Mouse (Mus musculus): ENCODE measurements around the gene Prkaca. TPM values are rescaled to one million over a fixed set of nuclear protein-coding genes. Genes with fewer than 3 reads are reported as not detected.

Prkaca gene
- total RNA-seq, 2 experiments from 2014 or later: 268 to 280 TPM

DNA sequence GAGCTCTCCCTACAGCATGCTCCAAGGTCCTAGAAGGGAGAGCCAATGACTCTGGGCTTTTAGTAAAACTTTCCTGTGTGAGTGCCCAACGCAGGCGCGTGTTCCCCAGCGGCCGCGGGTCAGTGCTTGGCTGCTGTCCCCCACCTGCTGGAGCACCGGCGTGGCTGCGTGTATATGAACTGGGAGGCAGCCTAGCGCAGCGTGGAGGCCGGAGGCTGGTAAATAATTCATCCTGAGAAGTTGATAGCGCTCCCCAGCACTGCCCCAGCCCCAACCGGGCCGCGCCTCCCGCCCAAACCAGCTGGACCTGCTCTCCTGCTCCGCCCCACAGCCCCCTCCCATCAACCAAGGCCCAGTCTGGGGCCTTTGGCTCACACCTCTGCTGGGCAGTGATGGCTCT lies 48.3 kb downstream of the Prkaca start, which contains the start of gene Palm3:
TSS of gene Palm3 (plus strand) at position 376 of the 400 bp plus-strand sequence.
- intact Hi-C loops (cut with DNase I): no loop called here
- DNase-seq (ENCODE audit: low spot score in 2 of 2): no peak

DNA sequence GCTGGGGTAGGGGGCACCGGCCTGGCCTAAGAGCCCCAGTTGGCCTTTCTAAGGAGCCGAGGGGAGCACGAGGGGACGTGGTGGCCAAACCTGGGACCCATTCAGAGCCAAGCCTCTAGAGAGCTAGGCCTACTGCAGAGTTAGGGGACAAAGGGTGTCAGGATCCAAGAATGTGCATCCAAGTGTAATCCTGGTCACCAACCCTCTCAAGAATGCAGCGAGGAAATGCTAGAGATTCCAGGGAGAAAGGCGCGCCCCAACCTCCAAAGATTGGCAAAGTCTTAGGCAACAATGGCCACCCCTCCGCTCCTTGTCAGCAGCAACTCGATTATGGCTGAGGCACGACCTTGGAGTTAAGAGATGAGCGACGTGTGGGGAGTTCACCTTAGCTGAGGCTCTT lies 48.8 kb downstream of the Prkaca start:
- intact Hi-C loops (cut with DNase I): no loop called here
- no peak for DNase-seq (ENCODE audit: low spot score in 2 of 2)

- intact Hi-C loops (cut with DNase I): no loop called here
- no peak for DNase-seq (ENCODE audit: low spot score in 2 of 2)
Measured at GRCm38 (mm10) chr8:84023085-84023484, 50.3 kb downstream of the Prkaca start.

GRCm38 (mm10) chr8:84023631-84024030 lies 50.8 kb downstream of the Prkaca start:
- no peak for DNase-seq (ENCODE audit: low spot score in 2 of 2)
- intact Hi-C loops (cut with DNase I): no loop called here

DNA sequence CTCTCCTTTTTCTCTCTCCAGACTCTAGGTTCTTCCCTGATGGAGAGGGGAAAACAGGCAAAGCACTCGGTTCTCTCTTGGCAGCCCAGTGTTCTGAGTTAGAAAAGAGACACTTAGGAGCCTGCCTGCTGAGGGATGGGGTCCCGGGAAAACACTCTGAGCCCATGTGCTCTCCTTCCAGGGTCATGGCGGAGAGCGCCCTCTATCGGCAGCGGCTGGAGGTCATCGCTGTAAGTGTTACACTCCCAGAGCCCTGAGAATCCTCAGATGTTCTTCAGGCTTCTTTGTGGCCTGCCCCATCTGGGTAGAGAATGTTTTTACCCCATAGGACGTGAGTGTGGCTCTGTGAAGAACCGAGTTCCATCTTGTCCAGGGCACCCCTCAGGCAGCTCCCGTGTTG lies 51.4 kb downstream of the Prkaca start:
- DNase-seq (ENCODE audit: low spot score in 2 of 2): peak in 1 of 2 experiments; percentile 33
- intact Hi-C loops (cut with DNase I): no loop called here

GRCm38 (mm10) chr8:84025863-84026262 lies 53.1 kb downstream of the Prkaca start:
- no peak for DNase-seq (ENCODE audit: low spot score in 2 of 2)
- intact Hi-C loops (cut with DNase I): no loop called here

- intact Hi-C loops (cut with DNase I): no loop called here
- no peak for DNase-seq (ENCODE audit: low spot score in 2 of 2)
Measured at GRCm38 (mm10) chr8:84027449-84027848, 54.7 kb downstream of the Prkaca start.

GRCm38 (mm10) chr8:84029272-84029671 lies 56.5 kb downstream of the Prkaca start:
- DNase-seq (ENCODE audit: low spot score in 2 of 2): no peak
- intact Hi-C loops (cut with DNase I): no loop called here

DNA sequence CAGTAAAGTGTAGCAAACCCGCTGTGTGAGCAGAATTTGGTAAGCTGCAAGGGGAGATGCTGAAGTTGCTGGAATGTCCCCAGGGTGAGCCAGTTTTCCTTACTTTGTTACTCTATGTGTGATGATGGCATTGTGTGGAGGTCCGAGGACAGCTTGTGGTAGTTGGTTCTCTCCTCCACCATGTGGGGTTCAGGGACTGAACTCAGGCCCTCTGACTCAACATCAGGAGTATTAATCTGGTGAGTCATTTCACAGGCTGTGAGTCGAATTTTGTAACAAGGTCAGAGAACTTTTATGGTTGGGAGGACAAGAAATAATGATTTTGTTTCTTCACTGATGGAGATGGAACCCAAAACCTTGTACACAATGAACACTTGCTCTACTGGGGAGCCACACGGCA lies 60.0 kb downstream of the Prkaca start:
- DNase-seq (ENCODE audit: low spot score in 2 of 2): no peak
- intact Hi-C loops (cut with DNase I): loop anchor here (10.0 kb wide), 1 partner anchor 322 kb away; no protein-coding TSS in a partner anchor

DNA sequence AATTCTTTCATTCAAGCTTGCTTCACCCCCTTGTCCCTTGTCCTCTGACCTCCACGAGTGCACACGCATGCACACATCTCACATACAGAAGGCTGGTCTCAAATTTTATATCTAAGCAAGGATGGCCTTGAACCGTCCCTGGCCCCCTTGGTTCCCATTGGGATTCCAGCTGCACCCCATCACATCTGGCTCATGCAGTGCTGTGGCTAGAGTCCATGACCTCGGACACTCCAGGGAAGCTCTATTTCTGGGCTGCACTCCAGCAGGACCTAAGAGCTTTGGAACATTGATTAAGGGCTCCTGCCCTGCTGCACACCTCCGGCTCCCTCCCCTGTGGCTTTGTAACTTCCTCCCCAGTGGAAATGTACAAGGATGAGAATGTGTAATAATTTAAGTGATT lies 65.2 kb downstream of the Prkaca start:
- DNase-seq (ENCODE audit: low spot score in 2 of 2): no peak
- intact Hi-C loops (cut with DNase I): loop anchor here (10.0 kb wide), 1 partner anchor 317 kb away; no protein-coding TSS in a partner anchor

GRCm38 (mm10) chr8:84039050-84039449 lies 66.3 kb downstream of the Prkaca start:
- peak; percentile 61 to 83 for DNase-seq (ENCODE audit: low spot score in 2 of 2)
- intact Hi-C loops (cut with DNase I): loop anchor here (10.0 kb wide), 1 partner anchor 316 kb away; no protein-coding TSS in a partner anchor

GRCm38 (mm10) chr8:84042066-84042947 lies 69.5 kb downstream of the Prkaca start, which contains the start of gene Il27ra:
TSS of gene Il27ra (minus strand) at chr8:84042589.
- DNase-seq (ENCODE audit: low spot score in 2 of 2): peak in 1 of 2 experiments; percentile 36
- intact Hi-C loops (cut with DNase I): no loop called here

DNA sequence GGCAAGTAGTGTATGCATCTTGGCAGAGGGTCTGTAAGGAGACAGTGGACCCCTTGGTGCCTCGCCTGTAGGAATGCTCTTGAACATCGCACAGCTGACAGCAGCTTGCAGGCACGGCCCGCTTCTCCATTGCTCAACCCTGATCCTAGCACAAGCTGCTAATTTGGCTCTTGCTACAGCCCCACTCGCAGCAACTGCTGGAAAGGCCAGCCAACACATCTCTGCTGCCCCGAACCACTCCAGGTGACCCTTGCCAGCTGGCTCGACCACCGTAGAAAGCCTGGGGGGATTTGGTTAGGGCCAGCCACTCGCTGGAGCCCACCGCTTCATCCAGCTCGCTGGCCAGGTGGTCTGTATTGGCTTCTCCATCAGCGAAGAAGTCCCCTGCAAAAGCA lies 70.2 kb downstream of the Prkaca start:
- intact Hi-C loops (cut with DNase I): no loop called here
- no peak for DNase-seq (ENCODE audit: low spot score in 2 of 2)

DNA sequence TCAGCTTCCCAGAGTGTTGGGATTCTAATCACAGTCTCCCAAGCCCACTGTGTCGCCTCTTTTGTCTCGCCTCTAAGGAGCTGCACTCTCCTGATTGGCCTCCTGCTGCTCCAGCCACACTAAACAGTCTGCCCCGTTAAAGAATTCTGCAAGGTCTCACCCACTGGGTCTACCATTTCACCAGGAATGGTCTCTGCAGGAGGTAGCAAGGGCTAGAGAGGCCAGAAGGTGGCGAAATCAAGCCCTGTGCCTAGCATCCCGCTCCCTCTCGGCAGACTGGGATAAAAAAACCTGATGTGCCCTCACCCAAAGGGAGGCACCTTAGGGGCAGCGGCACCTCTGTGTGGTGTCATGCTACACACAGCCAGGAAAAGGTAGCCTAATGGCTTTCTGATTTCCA lies 71.3 kb downstream of the Prkaca start:
- DNase-seq (ENCODE audit: low spot score in 2 of 2): no peak
- intact Hi-C loops (cut with DNase I): no loop called here

DNA sequence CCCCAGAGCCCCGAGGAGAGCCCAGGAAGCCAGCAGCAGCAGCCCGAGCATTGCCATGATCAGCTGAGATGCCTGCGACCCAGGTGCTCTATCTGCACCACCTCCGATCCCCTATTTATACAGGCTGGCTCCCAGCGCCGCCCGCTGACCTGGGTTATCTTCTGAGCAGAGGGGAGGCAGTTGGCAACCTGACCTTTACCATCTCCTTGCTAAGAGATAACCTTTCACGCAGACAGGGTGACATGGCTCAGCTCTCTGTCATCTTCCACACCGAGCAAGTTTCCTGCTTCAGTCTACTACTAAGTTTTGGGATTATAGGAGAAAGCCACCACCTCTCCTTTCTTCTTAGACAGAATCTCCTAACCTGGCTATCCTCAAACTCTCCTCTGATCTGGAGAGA lies 72.1 kb downstream of the Prkaca start, which contains the start of gene Rln3:
TSS of gene Rln3 (minus strand) at position 101 of the 400 bp plus-strand sequence.
- no peak for DNase-seq (ENCODE audit: low spot score in 2 of 2)
- intact Hi-C loops (cut with DNase I): no loop called here

Small RNA genes within 50 kb of the gene (microRNA-seq; reads per million reads assigned to microRNA genes)
- gene Gm44330 (0 reads per million in 2 experiments), gene Gm44450 (0 reads per million in 2 experiments), gene Mir1199 (0.26 to 1.3 reads per million in 2 experiments), gene Mir8111 (3.0 to 5.0 reads per million in 2 experiments)

Other genes starting within 250 kb of the Prkaca start
- 10 to 100 TPM; 11.2 to 11.8 TPM for gene Adgre5, start 231.7 kb upstream of the Prkaca start, total RNA-seq (2021)
- 100 to 1,000 TPM; 457 to 482 TPM for gene Adgrl1, start 72.9 kb upstream of the Prkaca start, total RNA-seq (2021)
- under 1 TPM; 0.19 to 0.20 TPM for gene Gm10644, start 17.8 kb upstream of the Prkaca start, total RNA-seq (2021)
- gene Asf1b, start 17.5 kb upstream of the Prkaca start, total RNA-seq (2021): under 1 TPM; 0.72 to 0.79 TPM
- gene Samd1, start 24.7 kb downstream of the Prkaca start, total RNA-seq (2021): 10 to 100 TPM; 51.3 to 52.0 TPM
- under 1 TPM; 0.40 to 0.57 TPM for gene 1700067K01Rik, start 28.5 kb downstream of the Prkaca start, total RNA-seq (2021)
- gene 2210011C24Rik, start 39.2 kb downstream of the Prkaca start, total RNA-seq (2021): 1 to 10 TPM; 1.4 to 2.1 TPM
- gene Palm3, start 48.5 kb downstream of the Prkaca start, total RNA-seq (2021): 1 to 10 TPM; 3.5 to 3.8 TPM
- gene Il27ra, start 69.6 kb downstream of the Prkaca start, total RNA-seq (2021): 1 to 10 TPM in 1 of 2 experiments, under 1 TPM in 1; 0.63 to 1.4 TPM
- gene Rln3, start 72.0 kb downstream of the Prkaca start, total RNA-seq (2021): not detected
- gene Gm10643, start 92.1 kb downstream of the Prkaca start, total RNA-seq (2021): 1 to 10 TPM; 3.9 to 4.0 TPM
- gene Rfx1, start 93.8 kb downstream of the Prkaca start, total RNA-seq (2021): 10 to 100 TPM; 18.5 to 21.1 TPM
- gene Dcaf15, start 131.8 kb downstream of the Prkaca start, total RNA-seq (2021): 10 to 100 TPM; 21.2 to 21.5 TPM
- not detected for gene Podnl1, start 153.0 kb downstream of the Prkaca start, total RNA-seq (2021)
- 10 to 100 TPM; 56.4 to 58.3 TPM for gene Cc2d1a, start 174.9 kb downstream of the Prkaca start, total RNA-seq (2021)
- 1 to 10 TPM; 1.5 to 3.5 TPM for gene 4930432K21Rik, start 175.0 kb downstream of the Prkaca start, total RNA-seq (2021)
- gene Nanos3, start 212.2 kb downstream of the Prkaca start, total RNA-seq (2021): 1 to 10 TPM; 2.7 to 4.6 TPM

All from left cerebral cortex, postnatal 14 days (tissue).